Mouse (Mus musculus) CD4-positive, CD25-positive, alpha-beta regulatory T cell, adult 4 months (primary cell): ENCODE data around the gene Nodal. TPM values are rescaled to one million over a fixed set of nuclear protein-coding genes. Genes with fewer than 3 reads are reported as not detected.
"Not testable (repeated sequence)": the region's sequence is repeated elsewhere in the genome, so short reads cannot be mapped to it uniquely, and the experiment has no call there.

ENCODE experiments used
- ATAC-seq: one replicate; pipeline ENCODE4 v1.8.0; 2017
- polyA plus RNA-seq, 2 experiments: library from polyadenylated mRNA; unstranded; fragments of 100-300 nt; shearing (Covaris generic); gene quantifications; one replicate each; pipeline ENCODE4 v1.2.1; 2017

Gene Nodal
- polyA plus RNA-seq, 2 experiments from 2014 or later, result not detected

DNA sequence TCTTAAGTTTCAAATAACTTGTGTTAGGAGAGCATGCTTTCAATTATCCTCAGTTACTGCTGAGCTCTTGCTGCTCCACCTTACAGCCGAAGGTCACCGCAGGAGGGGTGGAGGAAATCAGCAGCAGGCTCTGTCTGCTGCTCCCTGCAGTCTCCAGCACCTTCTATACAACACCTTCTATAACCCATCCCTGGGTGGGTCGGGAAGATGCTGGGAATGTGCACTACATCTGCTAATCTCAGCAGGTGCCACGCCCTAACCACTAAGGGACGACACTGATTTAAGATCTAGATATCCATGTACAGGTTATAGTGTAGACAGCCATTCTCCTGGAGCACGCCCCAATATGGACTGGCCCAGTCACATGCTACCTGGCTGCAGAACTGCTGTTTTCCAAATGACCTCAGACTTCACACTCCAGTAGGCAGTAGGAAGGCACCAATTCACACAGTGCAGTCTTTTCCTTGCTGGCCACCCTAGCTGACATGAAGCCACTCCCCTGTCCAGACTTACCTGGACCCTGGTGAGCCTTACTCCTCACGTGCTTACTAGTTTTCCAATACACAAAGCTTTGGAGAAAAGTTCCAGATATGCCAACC lies 22.5 kb downstream of the Nodal start:
- ATAC-seq, result no peak

DNA sequence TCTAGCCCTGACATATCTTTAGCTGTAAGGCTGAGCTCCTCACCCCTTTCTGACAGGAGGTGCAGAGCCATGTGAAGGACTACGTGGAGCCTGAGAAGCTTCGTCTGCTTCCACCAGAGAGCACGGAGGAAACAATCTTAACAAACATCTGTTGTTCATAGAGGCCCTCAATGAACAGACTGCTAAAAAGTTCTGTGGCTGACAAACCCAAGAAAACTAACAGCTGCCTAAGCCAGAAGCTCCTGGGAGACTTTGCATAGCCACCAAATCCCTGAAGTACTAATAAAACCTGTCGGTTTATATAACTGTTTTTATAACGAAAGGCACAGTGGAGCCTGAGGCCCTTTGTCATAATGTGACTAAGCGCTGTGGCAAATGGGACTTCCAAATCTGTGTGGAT lies 25.7 kb downstream of the Nodal start:
- no peak for ATAC-seq

DNA sequence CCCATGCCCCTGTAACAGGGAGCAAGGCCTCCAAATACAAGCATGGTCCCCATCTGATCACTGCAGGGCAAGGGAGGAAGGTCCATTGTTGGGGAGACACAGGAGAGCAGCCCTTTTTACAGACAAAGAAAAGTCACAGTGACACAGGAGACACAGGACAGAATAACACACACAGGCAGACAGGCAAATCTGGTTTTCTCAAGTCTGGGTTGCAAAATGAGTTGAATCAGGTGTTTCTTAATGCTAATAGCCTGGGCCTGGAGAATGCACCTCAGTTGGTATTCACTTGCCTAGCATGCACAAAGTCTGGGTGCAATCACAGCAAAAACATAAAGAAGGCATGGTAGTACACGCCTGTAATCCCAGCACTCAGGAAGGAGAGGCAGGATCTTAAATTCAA lies 26.1 kb downstream of the Nodal start:
- ATAC-seq, result no peak

DNA sequence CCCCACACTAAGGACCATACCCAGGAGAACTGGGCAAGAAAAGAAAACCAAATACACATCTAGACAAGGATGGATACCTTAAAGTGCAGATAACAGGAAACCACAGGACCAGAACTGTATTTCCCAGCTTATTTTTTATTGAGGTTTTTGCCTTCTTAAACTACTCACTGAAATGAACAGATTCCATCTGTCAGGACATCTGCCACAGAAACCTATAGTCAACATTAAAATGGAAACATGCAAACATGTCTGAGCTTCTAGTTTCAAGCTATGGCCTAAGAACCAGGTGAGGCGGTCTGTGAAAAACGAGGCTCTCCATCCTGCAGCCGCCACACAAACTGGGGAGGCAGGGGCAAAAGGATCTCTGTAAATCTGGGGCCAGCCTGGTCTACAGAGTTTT lies 27.2 kb downstream of the Nodal start:
- no peak for ATAC-seq

DNA sequence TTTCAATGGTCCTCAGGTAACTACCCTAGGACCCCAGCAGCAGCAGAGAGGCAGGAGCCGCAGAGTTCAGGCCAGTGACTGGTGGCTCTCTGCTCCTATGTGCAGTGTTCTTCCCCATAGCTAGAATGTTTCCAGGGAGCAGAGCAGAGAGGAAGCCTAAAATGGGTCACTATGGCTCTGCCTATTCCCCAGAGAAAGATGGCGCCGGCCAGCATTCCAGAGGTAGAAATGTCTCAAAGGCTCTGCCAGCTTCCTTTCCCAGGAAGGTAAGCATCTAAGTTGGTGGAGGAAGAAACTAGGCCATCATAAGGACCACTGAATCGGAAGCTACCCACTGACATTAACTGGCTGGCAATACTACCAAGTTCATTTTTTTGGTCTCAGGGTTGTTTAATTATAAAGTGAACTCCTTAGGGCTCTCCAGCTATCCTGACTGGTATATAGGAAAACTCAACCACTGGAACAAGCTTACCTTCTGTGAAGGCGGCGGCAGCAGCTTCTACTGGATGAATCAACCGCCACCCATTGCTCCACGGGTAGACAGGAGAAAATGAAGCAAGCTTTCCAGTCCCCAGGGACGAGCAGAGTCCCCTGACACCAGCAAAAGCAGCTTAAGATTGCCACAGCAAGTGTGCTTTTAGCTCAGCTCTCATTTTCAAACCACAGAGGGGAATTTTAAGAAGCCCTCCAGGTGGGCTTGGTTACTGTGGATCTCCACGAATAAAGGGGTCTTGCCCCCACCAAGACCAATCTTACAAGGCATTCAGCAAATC lies 30.0 kb downstream of the Nodal start:
- ATAC-seq, result no peak

DNA sequence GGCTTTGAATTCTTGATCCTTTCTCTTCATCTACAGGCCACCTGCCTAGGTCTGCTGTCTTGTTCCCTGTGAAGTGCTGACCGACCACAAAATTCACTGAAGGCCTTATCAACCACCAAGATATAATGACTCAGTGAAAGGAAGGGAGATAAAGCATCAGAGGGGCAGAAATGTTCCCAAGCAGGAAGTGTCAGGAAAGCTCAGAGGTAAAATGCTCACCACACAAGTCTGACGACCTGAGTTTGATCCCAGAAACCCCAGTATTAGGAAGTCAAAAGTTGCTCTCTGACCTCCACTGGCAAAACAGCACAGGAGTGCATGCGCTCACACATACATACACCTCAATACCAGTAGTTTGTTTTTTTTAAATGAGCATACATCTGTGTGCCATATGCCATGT lies 31.1 kb downstream of the Nodal start:
- no peak for ATAC-seq

DNA sequence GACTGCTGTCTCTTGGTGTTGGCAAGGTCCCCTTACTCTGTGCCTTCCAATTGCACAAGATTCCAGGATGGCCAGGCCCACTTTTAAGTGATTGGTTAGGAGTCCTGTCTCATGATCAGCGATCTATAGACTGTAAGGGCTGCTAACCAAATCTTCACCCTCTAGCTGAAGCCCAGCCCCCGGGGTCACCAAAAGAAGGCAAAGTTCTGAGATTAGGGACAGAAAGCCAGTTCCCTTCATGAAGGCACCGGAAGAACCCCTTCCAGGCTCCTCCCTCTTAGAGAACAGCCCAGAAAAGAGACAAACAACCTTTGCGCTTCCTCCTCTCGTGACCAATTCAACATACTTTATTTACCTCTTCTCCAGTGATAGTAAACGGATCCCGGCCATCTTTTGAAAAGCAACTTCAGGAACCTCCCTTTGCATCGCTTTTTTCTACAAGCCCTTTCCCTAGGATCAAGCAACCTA lies 33.7 kb downstream of the Nodal start:
- ATAC-seq, result peak; percentile 70

DNA sequence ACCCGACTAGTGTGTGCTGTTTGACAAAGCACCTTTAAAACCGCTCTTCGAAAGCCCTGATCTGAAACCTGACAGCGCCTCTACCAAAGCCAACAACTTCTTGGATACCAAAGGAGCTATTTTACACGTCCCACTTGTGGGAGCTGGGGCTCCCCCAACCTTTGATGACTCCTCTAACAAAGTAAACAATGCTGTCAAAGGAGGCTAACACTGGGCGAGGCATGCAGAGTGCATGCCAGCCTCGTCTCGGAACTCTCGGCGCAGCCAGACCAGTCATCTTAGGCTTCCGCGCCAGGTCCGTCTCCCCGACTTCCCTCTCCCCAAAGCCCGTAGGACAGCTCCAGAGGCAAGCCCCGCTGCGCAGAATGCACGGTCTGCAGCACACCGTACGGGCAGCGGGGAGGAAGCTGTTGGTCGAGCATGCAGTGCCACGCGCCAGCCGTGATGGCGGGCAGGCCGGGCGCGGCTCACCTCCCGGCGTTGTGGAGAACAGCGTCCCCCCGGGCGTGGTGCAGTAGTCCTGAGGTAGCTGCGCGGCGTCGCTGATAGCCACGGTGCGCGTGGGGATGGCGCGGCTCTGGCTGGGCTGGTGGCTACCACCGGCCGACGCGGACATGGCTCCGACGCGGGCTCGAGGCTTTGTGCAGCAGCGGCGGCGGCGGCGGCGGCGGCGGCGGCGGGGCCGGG lies 34.3 kb downstream of the Nodal start:
- ATAC-seq, result peak; percentile 7

DNA sequence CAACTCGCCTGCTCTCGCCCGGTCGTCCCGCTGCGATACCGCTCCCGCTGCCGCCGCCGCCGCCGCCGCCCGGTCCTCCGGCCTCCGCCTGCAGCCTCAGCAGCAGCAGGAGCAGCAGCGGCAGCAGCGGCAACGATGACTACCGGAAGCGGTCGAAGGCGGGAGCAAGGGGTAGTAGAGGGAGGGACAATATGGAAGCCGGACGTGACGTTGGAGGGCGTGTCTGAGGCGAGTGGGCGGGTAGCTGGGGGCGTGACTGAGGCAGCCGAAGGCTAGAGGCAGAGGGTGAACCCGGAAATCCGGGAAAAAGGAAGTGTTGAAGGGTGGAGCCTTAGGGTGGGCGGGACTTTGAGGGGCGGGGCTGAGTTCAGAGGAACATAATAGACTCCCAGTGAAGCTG lies 34.9 kb downstream of the Nodal start, which contains the start of gene Eif4ebp2:
TSS of gene Eif4ebp2 (minus strand) at position 17 of the 400 bp plus-strand sequence.
- peak; percentile 92 for ATAC-seq

DNA sequence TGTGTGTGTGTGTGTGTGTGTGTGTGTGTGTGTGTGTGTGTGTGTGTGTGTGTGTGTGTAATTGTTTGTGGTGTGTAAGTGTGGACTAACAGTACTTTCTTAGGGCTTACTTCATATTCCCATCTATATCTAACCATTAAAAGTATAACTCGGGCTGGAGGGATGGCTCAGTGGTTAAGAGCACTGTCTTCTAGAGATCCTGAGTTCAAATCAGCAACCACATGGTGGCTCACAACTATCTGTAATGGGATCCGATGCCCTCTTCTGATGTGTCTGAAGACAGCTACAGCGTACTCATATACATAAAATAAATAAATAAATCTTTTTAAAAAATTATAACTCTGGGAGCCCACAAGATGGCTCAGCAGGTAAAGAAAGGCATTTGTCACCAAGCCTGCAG lies 35.4 kb downstream of the Nodal start:
- ATAC-seq, result not testable (repeated sequence)

DNA sequence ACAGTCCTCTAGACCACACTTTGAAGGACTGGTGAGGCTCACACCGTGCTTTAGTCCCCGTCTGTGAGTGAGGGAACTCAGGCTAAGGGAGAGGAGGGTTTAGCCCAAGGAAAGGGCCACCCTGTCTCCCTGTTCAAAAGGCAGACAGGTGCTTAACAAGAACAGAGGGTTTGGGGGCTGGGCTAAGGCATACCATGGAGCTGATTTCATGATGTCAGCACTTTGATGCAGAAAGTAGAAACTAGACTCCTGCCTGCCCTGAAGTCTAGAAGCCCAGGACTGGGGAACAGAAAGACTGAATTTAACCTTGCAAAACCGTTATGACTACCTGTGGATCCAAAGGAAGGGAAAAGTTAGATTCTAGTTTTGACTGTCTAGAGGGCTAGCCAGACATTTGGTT lies 39.4 kb downstream of the Nodal start:
- ATAC-seq, result no peak

DNA sequence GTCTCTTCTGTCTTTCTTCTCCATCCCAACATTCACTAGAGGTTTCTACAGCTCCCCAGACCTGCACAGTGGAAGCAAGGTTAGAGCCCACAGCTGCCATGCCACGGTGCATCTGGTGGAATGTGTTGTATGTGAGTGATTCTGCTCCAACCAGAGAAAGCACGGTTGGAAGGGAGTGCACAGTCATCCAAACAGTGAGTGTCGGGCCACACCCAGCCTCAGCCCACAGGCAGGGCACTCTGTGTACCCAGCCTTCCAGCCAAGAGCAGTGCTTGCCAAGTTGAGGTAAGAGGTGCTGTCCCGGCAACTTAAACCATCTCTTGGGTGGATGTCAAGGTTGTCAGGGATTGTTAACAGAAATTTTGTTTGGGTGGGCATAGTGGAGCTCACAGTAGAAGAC lies 47.2 kb downstream of the Nodal start:
- ATAC-seq, result no peak

DNA sequence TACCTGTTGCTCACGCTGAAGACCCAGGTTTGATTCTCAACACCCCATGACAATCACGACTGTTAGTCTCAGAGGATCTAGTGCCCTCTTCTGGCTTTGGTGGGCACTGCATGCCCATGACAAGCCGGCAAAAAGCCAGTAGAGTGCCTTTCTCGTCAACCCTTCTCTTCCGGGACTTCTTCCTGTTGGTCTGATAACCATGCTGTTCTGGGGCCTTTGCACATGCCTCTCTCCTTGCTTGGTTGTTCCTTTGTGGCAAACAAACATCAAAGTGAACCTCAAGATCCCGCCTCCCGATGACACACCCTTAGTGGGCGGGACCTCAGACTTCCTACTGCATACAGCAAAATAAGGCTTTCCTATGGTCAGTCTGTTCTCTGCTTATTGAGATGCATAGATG lies 48.5 kb downstream of the Nodal start:
- ATAC-seq, result peak; percentile 54

DNA sequence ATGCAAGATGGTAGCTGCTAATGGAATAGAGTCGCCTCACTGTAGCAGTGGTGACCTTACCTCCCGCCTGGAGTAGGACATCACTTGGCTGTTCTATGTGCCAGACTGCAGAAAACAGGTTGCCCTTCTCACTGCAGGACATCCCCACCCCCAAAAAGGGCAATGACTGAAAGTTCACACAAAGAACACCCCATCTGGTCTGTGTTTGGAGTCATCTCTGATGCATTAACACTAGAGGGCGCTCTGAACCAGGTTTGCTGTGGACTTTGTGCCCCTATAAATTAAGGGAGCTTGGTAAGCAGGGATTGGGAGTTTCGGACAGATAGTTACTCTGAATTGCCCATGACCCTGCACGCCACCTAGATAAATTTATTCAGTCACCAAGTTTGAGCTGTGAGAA lies 49.1 kb downstream of the Nodal start:
- ATAC-seq, result peak; percentile 61

DNA sequence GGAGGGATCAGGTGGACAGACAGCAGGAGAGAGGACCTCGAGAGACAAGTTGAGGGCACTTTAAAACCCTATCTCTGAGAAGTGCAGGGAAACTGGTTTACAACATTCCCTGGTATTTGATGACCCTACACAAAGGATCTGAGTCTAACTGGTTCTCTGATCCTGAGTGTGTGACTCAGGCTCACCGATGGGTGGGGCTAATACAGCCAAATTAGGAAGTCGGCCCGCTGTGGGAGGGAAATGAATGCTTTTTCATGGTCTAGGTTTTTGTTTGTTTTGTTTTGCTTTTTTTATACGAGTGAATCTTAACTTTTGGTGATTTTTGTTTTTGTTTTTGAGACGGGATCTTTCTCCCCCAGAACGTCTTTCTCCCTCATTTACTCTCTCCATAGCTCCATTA lies 51.1 kb downstream of the Nodal start:
- no peak for ATAC-seq

DNA sequence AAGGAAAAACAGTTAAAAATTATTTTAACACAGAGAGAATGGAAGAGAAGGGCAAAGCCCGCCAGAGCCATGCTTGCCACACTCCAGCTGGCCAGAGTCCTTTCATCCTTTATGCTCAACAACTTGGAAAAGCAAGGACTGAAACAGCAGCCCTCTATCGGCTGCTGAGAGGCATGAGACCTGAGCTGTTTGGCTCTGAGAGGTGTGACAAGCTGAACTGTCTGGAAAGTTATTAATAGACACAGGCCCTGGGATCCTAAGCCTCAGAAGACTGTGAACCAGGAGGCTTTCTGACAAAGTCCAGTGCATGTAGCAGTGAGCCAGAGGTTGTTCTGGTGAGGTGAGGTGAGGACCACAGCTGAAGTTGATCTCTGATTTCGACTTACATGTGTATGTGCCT lies 55.9 kb downstream of the Nodal start:
- ATAC-seq, result no peak

DNA sequence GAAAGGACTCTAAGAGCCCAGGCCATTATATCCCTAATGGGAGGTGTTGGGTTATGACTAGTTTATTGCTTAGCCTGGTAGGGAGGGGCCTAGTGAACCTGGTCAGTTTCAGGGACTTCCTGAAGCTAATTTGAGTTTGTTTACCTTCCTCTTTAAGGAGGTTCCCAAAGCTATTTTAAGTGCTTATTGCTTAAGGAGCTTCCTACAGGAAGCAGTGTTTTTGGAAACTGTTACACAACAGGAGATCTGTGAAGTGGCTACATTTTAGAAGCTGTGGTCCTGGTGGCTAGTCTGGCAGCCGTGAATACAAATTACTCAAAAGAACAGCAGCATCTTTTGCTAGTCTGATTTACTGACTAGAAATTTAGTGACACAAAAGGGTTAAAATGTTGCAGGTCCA lies 56.6 kb downstream of the Nodal start:
- ATAC-seq, result no peak

Other genes with a start within 250 kb of the Nodal start
- gene Tbata, start 246.0 kb upstream of the Nodal start, polyA plus RNA-seq, result not detected
- under 1 TPM in 1 of 2 experiments, not detected in 1; 0.11 TPM for gene Adamts14, start 144.5 kb upstream of the Nodal start, polyA plus RNA-seq
- gene Prf1, start 120.1 kb upstream of the Nodal start, polyA plus RNA-seq, result 10 to 100 TPM in 1 of 2 experiments, 1 to 10 TPM in 1; 6.8 to 14.3 TPM
- gene Pald1, start 34.4 kb upstream of the Nodal start, polyA plus RNA-seq, result not detected
- gene Eif4ebp2, start 34.7 kb downstream of the Nodal start, polyA plus RNA-seq, result 10 to 100 TPM; 26.8 to 33.6 TPM
- 1 to 10 TPM; 5.8 to 9.1 TPM for gene Lrrc20, start 57.8 kb downstream of the Nodal start, polyA plus RNA-seq
- gene Npffr1, start 177.5 kb downstream of the Nodal start, polyA plus RNA-seq, result not detected
- gene Ppa1, start 230.6 kb downstream of the Nodal start, polyA plus RNA-seq, result 10 to 100 TPM; 64.5 to 77.4 TPM